Mouse (Mus musculus) bone marrow, adult 2 months (tissue): ENCODE data around the gene Gpr35.

Experiments
- CTCF ChIP-seq: fragments of 200-500 bp; IDR thresholded peaks from 2 replicates; pipeline ENCODE4 v1.5.1; 2011; ENCODE audit warnings: low read length, control low read depth; ENCODE audit not compliant: control insufficient read depth, insufficient read depth
- POLR2A ChIP-seq: fragments of 200-500 bp; IDR thresholded peaks from 2 replicates; pipeline ENCODE4 v1.6.1; 2011; ENCODE audit warnings: low read depth, mild to moderate bottlenecking, control low read depth, low read length, borderline replicate concordance; ENCODE audit not compliant: control insufficient read depth

GRCm38 (mm10) chr1:92911721-92912138 is 38.9 kb upstream of the Gpr35 start:
- no peak for TF ChIP-seq POLR2A
- no peak for TF ChIP-seq CTCF
